Mouse (Mus musculus): ENCODE measurements around the gene Hsbp1. TPM values are rescaled to one million over a fixed set of nuclear protein-coding genes. Genes with fewer than 3 reads are reported as not detected.

Gene Hsbp1
- total RNA-seq, 2 experiments from 2014 or later = 173 to 200 TPM

- DNase-seq (ENCODE audit: low spot score in 2 of 2) = peak in 1 of 2 experiments; percentile 57
Observed at GRCm38 (mm10) chr8:119384478-119384877, 40.2 kb downstream of the Hsbp1 start.

GRCm38 (mm10) chr8:119385854-119386253 is 41.6 kb downstream of the Hsbp1 start:
- no peak for DNase-seq (ENCODE audit: low spot score in 2 of 2)

DNA sequence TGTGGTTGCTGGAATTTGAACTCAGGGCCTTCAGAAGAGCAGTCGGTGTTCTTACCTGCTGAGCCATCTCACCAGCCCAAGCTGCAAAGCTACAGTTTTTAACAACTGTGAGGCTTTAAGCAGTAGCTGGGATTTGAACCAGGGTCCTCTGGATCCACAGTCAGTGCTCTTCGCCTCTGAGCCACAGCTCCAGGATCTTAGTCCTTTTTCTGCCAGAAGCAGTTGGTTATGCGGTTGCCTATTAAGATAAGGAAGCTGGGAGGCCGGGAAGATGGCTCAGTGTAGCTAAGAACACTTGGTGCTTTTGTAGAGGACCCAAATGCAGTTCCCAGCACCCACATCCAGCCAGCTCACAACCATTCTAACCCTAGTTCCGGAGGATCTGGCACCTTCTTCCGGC is 42.7 kb downstream of the Hsbp1 start:
- no peak for DNase-seq (ENCODE audit: low spot score in 2 of 2)

- no peak for DNase-seq (ENCODE audit: low spot score in 2 of 2)
Observed at GRCm38 (mm10) chr8:119394097-119394496, 49.8 kb downstream of the Hsbp1 start.

DNA sequence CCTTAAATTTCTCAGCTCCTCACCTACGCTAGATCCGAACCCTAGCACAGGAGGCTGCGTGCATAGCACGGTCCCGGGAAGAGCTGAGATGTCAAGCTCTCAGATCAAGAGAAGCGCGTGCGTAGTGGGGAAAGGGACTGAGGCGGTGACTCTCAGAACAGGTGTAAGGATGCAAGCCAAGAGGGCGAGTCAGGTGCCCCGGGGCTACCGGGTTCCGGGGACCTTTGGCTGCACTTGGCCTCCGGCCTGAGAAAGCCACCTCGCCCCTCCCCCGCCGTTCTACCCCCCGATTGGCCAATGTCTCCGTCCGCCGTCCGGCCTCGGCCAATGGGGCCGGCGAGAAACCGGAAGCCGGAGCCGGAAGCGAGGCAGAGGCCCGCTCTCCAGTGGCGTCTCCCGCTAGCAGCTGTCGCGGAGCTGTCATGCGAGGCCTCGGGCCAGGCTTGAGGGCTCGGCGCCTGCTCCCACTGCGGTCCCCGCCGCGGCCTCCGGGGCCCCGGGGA is 50.3 kb downstream of the Hsbp1 start, which contains the start of gene Mlycd:
Gene Mlycd, plus strand, starts transcription at position 355 of the 503 bp plus-strand sequence.
- DNase-seq (ENCODE audit: low spot score in 2 of 2) = peak; percentile 91 to 94

DNA sequence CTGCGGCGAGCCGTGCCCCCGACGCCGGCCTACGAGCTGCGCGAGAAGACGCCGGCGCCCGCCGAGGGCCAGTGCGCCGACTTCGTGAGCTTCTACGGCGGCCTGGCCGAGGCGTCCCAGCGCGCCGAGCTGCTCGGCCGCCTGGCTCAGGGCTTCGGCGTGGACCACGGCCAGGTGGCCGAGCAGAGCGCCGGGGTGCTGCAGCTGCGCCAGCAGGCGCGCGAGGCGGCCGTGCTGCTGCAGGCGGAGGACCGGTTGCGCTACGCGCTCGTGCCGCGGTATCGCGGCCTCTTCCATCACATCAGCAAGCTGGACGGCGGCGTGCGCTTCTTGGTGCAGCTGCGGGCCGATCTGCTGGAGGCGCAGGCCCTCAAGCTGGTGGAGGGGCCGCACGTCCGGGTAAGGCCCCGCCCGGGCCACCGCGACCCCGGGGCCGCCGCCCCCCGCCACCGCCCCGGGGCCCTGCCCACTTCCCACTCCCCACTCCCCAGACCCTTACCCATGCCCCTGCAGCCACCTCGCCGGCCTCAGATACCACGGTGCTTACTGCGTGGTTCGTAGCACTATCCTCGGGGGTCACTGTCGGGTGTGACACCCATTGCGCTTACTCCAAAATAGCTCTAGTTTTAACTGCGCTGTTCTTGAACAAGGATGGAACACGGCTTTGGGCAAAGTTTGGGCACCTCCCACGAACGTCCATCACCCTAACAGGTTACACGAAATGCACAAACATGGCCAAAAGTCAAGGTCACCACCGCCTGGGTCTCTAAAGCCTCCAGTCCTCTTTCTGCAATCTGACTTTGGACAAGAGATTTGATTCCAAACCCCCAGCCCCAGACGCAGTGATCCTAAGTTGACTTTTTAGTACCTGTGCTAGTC is 51.0 kb downstream of the Hsbp1 start:
- DNase-seq (ENCODE audit: low spot score in 2 of 2) = peak in 1 of 2 experiments; percentile 35

Other genes with a start within 250 kb of the Hsbp1 start
- gene Mlycd, start 50.4 kb downstream of the Hsbp1 start, total RNA-seq (2021) = 10 to 100 TPM; 66.5 to 68.1 TPM
- gene Osgin1, start 89.6 kb downstream of the Hsbp1 start, total RNA-seq (2021) = 1 to 10 TPM; 2.2 to 3.8 TPM
- under 1 TPM; 0.59 to 0.78 TPM for gene Necab2, start 102.2 kb downstream of the Hsbp1 start, total RNA-seq (2021)
- gene Slc38a8, start 157.2 kb downstream of the Hsbp1 start, total RNA-seq (2021) = not detected
- 10 to 100 TPM; 81.4 to 84.9 TPM for gene Mbtps1, start 214.2 kb downstream of the Hsbp1 start, total RNA-seq (2021)
- 10 to 100 TPM; 17.9 to 19.3 TPM for gene Hsdl1, start 230.7 kb downstream of the Hsbp1 start, total RNA-seq (2021)
- gene Dnaaf1, start 230.7 kb downstream of the Hsbp1 start, total RNA-seq (2021) = not detected